Mouse (Mus musculus) lung, postnatal 0 days (tissue): Measurements from ENCODE around the gene Pdgfb.

Experiments used
- CTCF ChIP-seq: IDR thresholded peaks from 2 replicates; pipeline ENCODE4 v1.5.1; 2016; ENCODE audit warnings: antibody characterized with exemption, mild to moderate bottlenecking
- EP300 ChIP-seq: IDR thresholded peaks from 2 replicates; pipeline ENCODE4 v1.6.1; 2016; ENCODE audit warnings: antibody characterized with exemption, mild to moderate bottlenecking, control low read depth

DNA sequence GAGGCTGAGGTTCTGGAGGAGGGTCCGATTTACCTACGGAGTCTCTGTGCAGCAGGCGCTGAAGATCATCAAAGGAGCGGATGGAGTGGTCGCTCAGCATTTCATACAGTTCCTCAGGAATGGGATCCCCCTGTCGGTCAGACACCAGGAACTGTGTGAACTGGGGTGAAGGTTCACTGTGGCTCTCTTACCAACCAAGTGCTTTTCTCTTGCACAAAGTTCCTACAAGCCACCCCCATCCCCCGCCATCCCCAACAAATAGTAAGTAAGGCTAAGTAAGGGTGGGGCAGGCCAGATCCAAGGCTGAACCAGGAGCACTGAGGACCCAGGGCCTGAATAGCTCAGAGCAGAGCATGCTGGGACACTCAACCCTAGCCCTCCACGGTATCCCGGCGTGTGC, 9.3 kb downstream of the Pdgfb start:
- TF ChIP-seq CTCF (peak; percentile 38; the same call in 1 of the 2 replicates), EP300 (no peak)
